Mouse (Mus musculus) kidney, adult 18-20 months (tissue): ENCODE data around the gene Cfap43.
"Not testable (repeated sequence)": the region's sequence is repeated elsewhere in the genome, so short reads cannot be mapped to it uniquely, and the experiment has no call there.

Source experiments
- DNase-seq: peaks from one replicate; pipeline ENCODE4 v3.0.0; 2021

Cfap43 gene

GRCm38 (mm10) chr19:47849735-47850134, 69.4 kb downstream of the Cfap43 start:
- no peak for DNase-seq

DNA sequence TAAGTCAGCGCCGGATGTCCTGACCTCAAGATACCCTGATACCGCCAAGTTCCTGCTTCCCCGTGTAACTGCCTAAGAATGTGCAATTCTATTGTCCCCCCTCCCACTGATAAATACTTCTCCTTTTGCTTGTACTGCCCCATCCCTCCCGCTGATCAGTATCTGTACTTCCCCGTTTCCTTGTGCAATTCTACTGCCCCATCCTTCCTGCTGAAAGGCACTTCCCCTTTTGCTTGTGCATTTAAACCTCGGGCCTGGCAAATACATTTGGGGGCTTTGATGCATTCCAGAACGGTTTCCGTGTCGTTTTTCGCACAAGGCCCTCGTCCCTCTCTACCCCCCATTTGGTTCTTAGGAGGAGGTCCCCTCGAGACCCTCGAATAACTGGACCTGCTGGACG, 77.9 kb downstream of the Cfap43 start:
- DNase-seq = not testable (repeated sequence)

- DNase-seq = no peak
Measured at GRCm38 (mm10) chr19:47837527-47837901, 81.6 kb downstream of the Cfap43 start.

DNA sequence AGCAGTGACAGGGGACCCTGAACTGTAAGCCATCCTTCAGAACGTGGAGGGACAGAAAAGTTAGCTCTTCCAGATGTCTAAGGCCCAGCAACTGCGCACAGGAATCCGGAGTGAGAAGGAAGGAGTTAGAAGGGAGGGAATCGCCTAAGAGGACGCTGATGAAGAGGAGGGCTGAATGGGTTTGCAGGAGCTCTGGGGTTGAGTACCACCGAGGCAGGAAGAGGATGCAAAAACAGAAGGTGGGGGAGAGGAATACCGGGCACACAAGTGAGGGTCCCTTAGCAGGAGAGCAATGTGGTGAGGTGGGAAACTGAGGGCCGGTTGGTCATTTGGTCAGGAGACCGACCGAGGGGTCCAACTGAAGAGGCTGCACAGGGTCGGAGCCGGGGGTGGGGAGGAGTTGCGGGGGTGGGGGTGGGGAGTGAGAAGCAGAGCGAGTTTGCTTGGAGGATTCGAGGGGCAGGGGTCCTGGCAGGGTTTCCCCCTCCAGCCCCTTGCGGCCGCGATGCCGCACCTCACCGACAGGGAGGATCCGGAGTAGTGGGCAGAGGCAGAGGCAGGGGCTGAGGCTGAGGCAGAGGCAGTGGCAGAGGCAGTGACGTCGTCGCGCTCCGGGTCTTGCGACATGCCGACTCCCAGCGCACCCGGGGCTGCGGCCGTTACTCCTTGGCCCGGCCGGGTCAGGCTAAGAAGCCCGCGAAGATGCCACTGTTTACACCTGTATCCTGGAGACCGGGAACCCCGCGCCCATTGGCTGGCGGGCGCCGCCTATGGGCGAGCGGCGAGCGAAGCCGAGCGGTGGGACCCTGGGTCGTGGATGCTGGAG, 82.2 kb downstream of the Cfap43 start:
- DNase-seq = peak; percentile 29

DNA sequence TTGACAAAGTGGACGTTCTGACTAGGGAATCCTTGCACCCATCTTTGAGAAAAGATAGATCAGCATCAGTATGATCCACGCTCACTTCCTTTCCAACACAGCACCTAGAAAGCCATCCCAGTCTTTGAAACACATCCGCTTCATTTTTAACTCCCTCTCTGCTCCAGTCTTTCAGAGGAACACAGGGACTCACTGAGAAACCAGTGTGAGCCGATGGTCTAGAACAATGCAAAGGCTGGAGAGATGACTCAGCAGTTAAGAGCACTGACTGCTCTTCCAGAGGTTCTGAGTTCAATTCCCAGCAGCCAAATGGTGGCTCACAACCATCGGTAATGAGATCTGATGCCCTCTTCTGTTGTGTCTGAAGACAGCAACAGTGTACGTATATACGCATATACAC, 83.3 kb downstream of the Cfap43 start:
- DNase-seq = no peak

DNA sequence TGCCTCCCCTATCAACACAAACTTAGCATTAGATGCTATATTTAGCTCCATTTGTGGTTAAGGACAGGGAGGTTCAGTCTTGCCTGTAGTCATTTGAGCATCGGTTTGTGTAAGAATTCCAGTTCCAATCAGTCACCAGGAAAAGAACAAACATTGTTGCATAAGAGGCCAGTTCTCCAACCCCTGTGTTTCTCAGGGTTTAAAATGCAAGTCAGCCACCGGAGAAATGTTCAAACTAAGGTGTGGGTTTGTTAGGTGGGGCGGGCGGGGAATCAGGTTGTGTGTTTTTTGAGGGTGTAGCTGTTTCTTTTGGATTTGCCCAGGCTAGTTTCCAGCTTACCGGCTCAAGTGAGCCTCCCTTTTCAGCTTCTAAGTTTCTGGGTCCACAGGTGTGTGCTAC, 84.5 kb downstream of the Cfap43 start:
- no peak for DNase-seq

DNA sequence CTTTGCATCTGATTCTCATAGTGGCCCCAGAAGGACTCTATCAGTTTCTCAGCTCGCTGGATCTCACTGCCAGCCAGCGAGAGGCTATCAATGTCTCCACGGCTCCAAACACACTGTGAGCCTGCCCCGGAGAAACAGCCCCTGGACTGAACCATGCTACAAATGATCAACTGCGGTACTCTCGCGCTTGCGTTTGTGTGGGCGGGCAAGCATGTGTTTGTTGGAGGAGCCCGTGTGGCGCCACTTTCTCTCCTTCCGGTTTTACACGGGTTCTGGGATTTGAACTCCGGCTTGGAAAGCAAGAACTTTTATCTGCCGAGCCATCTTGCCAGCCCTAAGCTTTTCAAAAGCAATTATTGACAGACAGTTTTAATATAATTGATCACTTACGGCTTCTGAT, 86.8 kb downstream of the Cfap43 start:
- no peak for DNase-seq

DNA sequence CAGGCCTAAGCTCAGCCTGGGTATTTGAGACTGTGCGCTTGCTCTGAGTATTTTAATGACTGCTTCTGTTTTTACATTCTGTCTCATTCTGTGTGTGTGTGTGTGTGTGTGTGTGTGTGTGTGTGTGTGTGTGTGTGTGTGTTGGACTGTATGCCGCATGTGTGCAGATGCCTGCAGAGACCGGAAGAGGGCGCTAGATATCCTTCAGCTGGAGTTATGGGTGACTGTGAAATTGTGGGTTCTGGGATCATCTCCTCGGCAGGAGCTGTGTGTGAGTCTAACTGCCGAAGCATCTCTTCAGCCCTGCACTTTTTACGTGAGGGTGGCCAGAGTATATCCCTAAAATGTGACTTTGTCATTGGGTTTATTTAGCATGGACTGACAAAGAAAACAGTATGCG, 88.0 kb downstream of the Cfap43 start:
- no peak for DNase-seq

DNA sequence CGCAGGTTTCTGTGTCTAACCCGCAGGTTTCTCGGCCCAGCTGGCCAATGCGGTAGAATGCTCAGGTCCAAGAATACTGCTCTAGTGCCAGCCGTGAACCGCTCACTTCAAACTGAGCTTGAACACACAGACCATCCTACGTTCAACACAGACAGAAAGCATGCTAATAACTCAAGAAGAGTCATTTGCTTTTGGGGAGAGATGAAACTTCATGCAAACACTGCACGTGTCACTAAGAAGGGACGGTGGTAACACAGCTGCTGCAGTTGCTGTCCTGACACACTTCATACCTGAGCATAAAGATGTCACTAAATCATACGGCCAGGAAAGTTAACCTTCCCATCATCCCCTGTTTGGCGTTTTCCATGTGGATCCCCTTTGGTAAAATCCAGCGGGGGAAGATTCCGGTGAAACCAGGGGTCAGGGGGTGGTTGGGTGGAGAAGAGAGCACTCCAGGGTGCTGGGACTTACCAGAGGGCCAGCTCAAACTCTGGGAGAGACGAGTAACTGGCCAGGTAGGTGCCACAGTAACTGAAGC, 89.1 kb downstream of the Cfap43 start:
- no peak for DNase-seq

GRCm38 (mm10) chr19:47824026-47824425, 95.1 kb downstream of the Cfap43 start:
- DNase-seq = no peak

DNA sequence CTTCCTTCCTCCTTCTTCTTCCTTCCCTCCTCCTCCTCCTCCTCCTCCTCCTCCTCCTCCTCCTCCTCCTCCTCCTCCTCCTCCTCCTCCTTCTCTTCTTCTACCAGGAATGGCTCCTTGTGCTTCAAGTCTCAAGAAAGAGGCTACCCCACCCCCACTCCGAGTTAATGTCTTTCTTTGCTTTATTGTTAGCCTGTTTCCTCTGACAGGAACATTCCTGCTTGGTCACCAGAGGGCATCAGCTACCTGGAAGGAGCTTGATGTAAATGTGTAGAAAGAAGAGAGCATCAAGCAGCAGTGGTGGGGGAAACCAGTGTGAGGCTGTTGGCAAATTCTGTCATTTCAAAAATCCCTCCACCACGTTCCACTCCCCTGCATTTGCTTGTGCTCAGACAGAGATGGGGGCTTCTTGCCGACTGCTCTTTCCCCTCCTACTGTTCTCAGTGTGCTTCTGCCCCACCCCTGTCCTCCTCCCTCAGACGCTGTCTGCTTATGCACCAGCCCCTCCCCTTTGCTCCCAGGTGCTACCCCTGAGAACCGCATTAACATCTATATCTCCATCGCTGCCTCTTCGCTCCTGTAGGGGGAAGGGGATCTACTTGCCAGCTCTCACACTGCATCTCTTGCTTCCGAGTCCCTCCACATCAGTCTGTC, 96.8 kb downstream of the Cfap43 start:
- DNase-seq = no peak

- no peak for DNase-seq
Measured at GRCm38 (mm10) chr19:47821494-47821872, 97.6 kb downstream of the Cfap43 start.

GRCm38 (mm10) chr19:47820832-47821493, 98.1 kb downstream of the Cfap43 start:
- DNase-seq = peak; percentile 62

DNA sequence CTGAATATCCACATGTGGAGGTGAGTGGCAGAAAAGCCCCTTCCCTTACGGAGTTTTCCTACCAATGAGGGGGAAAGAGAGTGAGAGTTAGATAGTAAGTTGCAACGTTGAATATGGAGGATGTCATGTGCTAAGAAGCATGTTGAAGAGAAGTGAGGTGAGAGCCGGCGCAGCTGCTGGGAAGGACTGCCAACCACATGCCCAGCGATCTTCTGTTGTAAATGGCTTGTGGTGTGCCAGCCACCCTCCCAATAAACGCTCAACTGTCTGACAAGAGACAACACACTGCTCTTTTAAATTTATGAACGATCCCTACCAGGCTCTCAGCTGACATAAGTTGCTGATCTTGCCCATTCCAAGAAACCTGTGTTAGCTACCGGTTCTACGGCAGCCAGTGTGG, 101.4 kb downstream of the Cfap43 start:
- no peak for DNase-seq

GRCm38 (mm10) chr19:47814721-47815120, 104.4 kb downstream of the Cfap43 start:
- DNase-seq = no peak

DNA sequence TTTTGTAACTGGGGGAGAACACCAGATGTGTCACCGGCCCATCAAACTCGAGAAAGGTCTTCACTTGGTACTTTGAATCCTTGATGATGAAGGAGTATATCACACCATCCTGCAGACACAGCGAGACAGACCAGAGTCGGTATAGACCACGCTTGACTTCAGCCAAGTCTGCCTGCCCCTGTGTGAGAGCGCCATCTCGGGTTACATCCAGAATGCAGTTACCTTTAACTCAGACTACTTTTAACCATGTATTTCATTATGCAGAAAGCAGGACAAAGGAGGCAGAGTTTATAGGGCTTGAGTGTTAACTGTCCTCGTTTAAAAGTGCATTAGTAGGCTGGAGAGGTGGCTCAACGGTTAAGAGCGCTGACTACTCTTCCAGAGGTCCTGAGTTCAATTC, 107.0 kb downstream of the Cfap43 start:
- no peak for DNase-seq

DNA sequence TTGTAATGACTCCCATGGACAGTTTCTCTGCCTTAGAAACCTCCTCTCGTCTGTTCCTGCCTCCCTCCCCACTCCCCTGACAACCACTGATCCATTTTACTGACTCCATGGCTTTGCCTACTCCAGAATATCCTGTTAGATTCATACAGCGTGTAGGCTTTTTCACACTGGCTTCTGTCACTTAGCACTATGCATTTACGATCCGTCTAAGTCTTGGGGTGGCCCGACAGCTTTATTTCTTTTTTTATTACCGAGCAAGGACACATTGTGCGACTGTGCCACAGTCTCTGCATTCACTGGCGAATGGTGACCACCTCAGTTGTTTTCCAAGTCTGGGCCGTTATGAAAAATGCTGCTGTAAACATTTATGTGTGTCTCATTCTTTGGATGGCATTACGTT, 120.5 kb downstream of the Cfap43 start:
- DNase-seq = no peak

DNA sequence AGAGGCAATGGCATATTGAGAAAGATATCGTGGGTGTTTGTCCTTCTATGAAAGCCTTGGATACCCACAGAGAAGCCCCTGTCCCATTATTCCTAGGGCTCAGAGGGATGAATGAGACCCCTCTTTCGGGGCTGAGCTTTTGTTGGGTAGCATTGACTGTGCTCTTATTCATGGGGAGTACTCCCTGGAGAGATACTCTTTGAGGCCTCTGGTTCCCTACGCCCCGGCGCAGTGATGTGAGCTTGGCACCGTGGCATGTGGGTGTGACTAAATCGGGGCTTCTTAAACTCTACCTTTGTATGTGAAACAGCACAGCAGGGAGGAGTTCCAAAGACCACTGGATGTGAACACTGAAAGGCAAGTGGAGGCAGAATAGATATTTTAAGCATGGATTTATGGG, 122.4 kb downstream of the Cfap43 start:
- no peak for DNase-seq

- DNase-seq = peak; percentile 71
Measured at GRCm38 (mm10) chr19:47795009-47795728, 123.9 kb downstream of the Cfap43 start.

DNA sequence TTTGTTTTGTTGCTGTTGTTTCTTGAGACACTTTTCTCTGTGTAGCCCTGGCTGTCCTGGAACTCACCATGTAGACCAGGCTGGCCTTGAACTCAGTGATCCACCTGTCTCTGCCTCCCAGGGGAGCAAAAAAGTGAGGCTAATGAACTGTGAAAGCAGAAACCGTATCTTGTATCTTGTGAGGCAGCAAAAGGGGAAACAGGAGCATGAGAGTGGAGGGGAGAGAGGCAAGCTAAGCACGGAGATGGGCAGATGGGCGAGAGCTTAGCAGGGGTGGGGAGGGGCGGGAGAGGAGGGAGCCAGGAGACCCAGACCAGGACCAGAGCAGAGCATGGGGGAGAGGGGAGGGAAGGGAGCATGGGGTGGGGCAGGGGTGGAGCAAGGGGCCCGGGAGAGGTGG, 124.8 kb downstream of the Cfap43 start:
- DNase-seq = no peak

DNA sequence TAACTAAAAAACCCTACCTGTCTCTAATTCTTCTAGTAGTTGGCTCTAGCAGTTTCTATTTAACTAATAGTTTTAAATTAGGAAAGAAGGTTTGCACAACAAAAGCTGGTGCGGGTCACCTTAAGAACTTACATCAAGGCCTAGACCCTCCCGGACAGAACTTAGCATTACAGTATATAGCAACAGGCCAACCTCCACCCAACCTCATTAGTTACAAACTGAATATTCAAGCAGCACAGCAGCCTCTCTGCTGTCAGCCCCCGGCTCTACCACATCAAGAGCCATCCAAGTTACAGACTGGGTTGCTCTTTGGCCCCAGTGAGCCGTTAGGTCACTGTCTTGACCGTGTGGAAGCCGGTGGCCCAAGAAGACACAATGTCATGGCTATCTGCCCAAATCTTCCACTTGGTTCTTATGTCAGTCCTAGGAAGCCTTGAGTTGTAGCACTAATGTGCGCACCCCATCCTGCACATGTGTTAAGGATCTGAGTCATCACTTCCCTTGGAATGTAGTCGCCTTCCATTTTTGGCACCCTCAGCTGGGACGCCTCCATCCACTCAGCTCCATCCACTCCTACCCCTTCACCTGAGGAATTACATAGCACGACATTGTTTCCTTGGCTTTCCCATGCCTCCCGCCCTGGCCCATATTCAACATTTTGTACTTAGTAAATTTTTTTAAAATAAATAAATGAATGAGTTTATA, 128.6 kb downstream of the Cfap43 start:
- DNase-seq = no peak

DNA sequence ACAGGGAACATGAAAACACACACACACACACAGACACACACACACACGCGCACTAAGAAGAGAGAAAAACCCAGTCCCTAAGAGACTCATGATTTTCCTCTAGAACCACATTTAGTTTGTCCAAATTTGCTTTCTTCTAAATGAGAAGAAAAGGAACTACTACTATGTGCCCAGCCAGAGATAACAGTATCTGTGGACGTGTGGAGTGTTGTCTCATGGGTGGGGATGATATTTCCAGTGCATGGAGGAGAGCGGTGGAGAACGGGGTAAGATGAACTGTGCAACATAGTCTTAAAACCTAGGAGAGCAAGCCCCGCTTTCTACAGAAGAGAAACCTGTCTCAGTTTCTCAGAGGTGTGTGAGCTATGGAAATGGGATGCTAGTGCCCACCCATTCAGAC, 135.2 kb downstream of the Cfap43 start:
- DNase-seq = no peak

DNA sequence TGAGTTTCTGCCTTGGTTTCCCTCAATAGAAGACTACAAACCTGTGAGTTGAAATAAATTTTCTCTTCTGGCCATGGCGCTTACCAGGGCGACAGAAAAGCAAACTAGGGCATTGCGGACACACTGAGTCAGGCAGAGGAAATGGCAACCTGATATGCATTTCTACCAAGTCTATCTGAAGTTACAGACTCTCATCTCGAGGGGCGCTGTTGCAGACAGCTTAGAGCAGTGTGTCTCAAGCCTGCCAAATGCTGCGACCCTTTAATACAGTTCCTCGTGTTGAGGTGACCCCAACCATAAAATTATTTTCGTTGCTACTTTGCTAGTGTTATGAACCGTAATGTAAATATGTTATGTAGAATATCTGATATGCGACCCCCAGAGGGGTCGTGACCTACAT, 138.1 kb downstream of the Cfap43 start:
- DNase-seq = no peak
